Mouse (Mus musculus): Measurements from ENCODE around the gene Rimklb.

Rimklb gene

DNA sequence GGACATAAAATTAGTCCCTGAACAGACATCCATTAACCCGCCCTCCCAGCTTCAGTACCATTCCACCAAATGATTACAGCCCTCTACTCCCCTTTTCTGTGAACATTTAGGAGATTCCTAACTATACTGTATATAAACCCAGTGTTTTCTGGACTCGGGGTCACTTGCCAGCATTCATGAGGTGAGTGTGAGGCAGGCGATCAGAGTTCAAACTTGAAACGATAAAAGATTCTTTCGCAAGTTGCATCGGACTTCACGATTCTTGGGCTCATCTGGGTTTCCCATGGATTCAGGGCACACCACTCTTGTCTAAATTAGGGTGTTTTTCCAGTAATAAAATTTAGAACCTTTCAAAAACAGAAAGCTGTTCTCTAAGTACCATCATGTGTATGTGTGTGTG lies 71.1 kb downstream of the Rimklb start:
- DNase-seq (ENCODE audit: inconsistent ontology term), result no peak

DNA sequence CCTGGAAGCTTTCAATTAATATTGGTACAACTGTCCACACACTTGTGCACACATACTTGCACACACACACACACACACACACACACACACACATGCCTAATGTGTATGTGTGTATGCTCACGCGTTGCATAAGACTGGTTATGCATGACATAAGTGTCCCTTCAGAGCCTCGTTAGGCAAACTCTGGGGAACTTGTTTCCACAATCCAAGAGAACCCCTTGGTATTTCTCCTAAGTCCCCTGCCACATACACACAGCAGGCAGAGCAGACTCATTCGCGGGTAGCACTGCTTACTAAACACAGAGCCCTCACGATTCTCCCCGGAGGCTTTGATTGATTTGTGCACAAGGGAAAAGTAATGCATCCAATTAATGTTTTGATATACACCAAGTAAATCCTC lies 81.5 kb downstream of the Rimklb start:
- no peak for DNase-seq (ENCODE audit: inconsistent ontology term)

DNA sequence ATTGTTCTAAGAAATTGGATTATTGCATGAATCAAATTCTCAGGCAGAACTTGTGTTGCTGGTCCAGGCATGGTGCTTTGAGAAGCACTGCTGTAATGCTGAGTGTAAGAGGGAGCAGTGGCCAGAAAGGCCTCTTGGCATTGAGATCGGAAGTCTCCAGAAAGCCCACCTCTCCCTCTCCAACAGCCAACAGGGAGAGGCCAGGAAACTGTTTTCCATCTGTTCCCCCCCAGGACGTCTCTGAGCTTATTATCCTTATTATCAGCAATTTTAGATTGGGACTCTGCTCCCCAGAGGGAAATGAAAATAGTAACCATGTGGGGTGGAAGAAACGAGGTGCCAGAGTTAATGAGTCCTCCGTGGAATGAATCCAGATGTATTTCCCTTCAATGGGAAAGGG lies 82.2 kb downstream of the Rimklb start:
- DNase-seq (ENCODE audit: inconsistent ontology term), result no peak

DNA sequence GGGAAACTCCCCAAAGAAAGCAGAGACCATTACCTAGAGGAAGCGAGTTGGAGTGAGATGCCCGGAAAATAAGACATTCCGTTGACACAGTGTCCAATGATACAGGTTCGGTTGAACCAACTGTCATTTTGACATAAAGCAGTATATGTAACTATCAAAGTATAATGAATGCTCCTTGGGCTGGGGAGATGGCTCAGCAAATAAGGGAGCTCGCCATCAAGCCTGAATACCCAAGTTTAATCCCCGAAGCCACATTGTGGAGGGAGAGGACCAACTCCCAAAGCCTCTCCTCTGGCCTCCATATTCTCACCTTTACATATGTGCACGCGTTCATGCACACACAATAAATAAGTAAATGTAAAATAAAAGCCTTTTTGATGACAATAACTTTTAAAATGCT lies 87.3 kb downstream of the Rimklb start:
- DNase-seq (ENCODE audit: inconsistent ontology term), result no peak

DNA sequence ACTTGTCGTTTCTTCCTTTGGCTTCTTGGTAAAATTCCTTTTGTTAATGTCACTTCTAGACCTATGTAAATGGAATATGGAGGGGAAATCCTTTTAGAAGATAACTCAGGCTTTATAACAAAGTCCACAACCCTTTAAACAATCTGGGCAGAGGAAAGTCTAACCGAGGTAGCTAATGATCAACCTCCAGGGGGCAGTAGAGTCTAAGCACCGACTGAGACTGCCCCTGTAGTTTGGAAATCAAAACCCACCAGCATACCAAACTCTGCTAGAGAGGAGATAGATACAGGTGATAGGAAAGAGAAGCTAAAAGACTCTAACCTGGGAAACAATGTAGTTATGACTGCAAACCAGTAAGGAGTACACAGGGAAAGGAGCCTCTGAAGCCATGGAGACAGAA lies 96.3 kb downstream of the Rimklb start:
- peak; percentile 21 for DNase-seq (ENCODE audit: inconsistent ontology term)

DNA sequence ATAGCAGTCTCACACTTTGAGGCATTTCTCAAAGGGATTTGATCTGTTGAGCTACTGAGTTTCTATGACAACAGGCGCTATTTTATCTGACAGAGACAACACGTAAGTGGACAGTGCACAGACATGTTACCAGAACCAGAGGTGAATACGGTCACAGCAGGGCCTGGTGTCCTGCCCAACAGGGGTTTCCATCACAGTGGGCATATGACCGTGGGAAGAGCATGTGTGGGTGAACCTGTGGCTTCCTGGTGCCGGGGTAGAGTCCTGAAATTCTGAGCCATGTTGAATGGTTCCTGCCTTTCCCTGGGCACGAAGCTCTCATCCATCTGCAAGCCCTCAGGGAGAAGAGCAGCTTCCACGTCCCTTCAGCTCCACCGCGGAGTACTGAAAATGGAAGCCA lies 98.3 kb downstream of the Rimklb start:
- no peak for DNase-seq (ENCODE audit: inconsistent ontology term)

Measured in Muller cell, postnatal 12 days (primary cell).